Mouse (Mus musculus) testis, adult 10 weeks (tissue): ENCODE data around the gene D10Wsu102e. TPM values are rescaled to one million over a fixed set of nuclear protein-coding genes. Genes with fewer than 3 reads are reported as not detected.

ENCODE experiments used
- polyA plus RNA-seq: library from polyadenylated mRNA; stranded (reverse); fragments of 350-450 nt; fragmentation: Illumina TruSeq; extraction: RNeasy Lipid Tissue Mini Kit (QIAGEN cat#74804); gene quantifications from one replicate; pipeline ENCODE4 v1.2.3, GENCODE M21; 2014; ENCODE audit warnings: low read depth, low replicate concordance

D10Wsu102e gene
- polyA plus RNA-seq = 1.1 TPM

DNA sequence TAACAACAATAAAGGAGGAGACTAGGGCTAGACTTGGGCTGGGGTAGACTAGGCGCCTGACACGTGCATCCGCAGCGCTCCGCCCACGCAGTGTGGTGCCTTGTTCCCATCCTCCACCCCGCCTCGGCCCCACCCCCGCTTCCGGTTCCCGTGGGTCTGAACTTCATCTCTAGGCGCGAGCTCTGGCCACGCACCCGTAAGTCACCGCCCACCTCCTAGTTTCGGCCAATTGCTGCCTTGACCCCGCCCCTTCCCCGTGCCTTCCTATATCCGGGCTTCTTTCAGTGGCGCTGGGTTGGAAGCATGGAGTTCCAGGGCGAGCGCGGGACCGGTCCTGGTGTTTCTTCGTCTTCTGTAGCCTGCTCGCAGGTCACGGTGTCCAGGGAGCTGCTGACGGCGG is at the start of gene D10Wsu102e:
TSS of gene D10Wsu102e (plus strand) at position 266 of the 400 bp plus-strand sequence.

DNA sequence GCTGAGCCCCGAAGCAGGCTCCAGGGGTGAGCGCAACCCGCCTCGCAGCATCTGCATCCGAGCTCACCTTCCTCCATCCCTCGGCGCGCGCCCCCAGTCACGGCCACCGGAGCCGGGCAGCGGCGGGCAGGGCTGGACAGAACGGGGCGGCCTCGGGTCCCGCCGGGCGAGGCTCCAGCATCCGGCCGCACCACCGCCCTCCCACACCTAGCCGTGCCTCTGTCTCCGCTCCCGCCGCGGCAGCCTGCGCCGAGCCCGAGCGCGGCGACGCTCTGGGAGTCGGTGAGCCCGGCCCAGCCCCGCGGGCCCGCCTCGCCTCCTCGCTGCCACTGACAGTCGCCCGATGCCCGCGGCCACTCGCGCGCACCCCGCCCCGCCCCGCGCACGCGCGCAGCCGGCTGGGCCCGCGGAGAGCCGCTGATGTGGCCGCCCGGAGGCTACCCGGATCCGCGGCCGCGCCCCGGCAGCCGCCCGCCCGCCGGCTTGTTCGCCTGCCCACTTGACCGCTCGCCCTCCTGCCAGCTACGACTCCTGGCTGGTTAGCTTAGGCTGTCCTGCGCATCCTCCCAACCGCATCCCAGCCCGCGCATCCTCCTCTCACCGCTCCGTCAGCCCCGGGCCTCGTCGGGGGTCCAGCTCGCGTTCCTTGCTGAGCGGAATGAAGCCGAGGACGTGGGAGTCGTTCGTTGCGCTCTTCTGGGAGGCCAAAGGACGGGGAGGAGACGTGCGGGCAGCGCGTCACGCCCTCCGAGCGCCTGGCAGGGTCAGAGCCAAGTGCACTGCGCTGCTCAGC is 22.7 kb upstream of the D10Wsu102e start, which contains the start of gene Slc41a2:
TSS of gene Slc41a2 (minus strand) at position 724 of the 793 bp plus-strand sequence.

DNA sequence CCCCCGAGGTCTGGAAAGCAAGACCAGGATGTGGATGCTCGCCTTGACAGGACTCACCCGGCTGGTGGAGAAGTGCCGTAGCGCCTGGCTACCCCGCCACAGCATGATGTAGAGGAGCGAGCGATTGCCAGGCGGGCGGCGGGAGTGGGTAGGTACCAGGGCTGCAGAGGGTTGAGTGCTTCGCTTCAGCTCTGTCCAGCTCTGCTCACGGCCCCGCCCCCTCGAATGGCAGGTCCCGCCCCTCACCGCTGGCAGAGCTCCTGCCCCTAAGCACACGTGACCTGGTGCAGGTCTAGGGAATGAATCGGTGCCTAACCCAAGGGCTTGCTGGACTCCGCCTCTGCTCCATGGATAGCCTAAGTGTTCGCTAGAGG is 173.9 kb downstream of the D10Wsu102e start, which contains the start of gene Aldh1l2:
TSS of gene Aldh1l2 (minus strand) at position 231 of the 374 bp plus-strand sequence.

Other genes with a start within 250 kb of the D10Wsu102e start
- 19.5 TPM for gene Slc41a2, start 22.3 kb upstream of the D10Wsu102e start, polyA plus RNA-seq
- 0.62 TPM for gene Aldh1l2, start 173.9 kb downstream of the D10Wsu102e start, polyA plus RNA-seq
- 15.7 TPM for gene Washc4, start 183.5 kb downstream of the D10Wsu102e start, polyA plus RNA-seq